Mouse (Mus musculus) naive thymus-derived CD4-positive, alpha-beta T cell, adult 5 months (primary cell): ENCODE data around the gene Eif3l. TPM values are rescaled to one million over a fixed set of nuclear protein-coding genes. Genes with fewer than 3 reads are reported as not detected.

Experiments
- polyA plus RNA-seq: library from polyadenylated mRNA; unstranded; fragments of 100-300 nt; shearing (Covaris generic); gene quantifications from one replicate; pipeline ENCODE4 v1.2.1, GENCODE M21; 2017

Gene Eif3l
- 113 TPM for polyA plus RNA-seq

DNA sequence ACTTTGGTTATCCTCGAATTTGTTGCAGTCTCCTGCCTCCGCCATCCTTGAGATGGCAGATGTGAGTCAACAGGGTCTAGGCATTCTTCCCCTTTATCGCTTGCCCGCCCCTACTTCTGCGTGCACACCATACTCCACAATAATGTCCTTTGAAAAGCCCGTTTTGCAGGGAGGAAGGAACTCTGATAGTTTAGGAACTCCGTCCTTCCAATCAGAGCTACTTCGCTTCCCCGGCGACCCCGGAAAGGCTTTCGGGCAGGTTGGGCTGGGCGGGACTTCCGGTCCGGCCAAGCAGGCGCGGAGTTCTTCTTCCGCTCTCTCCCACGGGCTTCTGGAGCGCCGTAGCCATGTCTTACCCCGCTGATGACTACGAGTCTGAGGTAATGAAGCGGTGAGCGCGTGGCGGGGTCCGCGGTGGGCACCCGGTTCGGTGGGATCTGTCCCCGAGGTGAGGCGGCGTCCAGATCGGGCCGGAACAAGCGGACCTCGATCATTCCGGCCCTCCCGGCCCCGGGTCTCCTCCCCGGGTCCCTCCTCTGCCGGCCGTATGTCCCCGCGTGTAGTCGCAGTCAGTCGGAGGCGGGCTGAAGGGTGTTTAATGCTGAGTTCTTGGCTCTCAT is at the start of gene Eif3l:
TSS of gene Eif3l (plus strand) at position 267 of the 620 bp plus-strand sequence.

DNA sequence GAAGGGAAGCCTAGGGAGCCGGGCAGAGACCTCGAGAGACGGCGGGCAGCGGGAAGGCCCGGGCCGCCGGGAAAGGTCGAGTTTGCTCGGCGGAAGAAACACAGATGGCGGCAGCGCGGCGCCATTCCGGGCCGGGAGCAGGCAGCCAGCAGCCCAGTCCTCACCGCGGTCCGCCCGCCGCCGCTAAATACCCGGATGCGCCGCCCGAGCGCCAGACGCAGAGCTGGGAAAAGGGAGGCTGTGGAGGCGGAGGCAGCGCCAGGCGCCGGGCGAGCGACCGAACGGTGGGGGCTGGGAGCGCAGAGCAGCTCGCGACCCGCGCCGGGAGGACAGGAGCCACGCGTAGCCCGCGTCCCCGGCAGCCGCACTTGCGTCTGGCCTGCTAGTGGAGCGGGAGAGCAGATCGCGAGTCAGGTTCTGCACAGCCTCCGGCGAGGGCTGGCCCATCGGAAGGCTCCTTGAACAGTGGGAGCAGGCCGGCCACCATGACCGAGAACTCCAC is 46.7 kb upstream of the Eif3l start, which contains the start of gene H1f0:
TSS of gene H1f0 (plus strand) at position 214 of the 502 bp plus-strand sequence.

GRCm38 (mm10) chr15:79041585-79041984 is 33.4 kb upstream of the Eif3l start, which contains the start of gene Galr3:
Gene Galr3 (plus strand): TSS chr15:79041885.

GRCm38 (mm10) chr15:79062376-79063159 is 12.4 kb upstream of the Eif3l start, which contains the start of gene Ankrd54:
Gene Ankrd54 (minus strand): TSS chr15:79062893.

GRCm38 (mm10) chr15:79108421-79109320 is 33.7 kb downstream of the Eif3l start, which contains the start of gene Micall1:
Gene Micall1 (plus strand): TSS chr15:79108898.

GRCm38 (mm10) chr15:79140866-79141565 is 66.0 kb downstream of the Eif3l start, which contains the start of the genes Polr2f and 1700088E04Rik:
Gene Polr2f (plus strand): TSS chr15:79141009.
Gene 1700088E04Rik (minus strand): TSS chr15:79141253.

Other genes starting within 250 kb of the Eif3l start
- 0.14 TPM for gene Cdc42ep1, start 232.6 kb upstream of the Eif3l start, polyA plus RNA-seq
- gene Lgals2, start 219.7 kb upstream of the Eif3l start, polyA plus RNA-seq = not detected
- 76.2 TPM for gene Gga1, start 198.0 kb upstream of the Eif3l start, polyA plus RNA-seq
- 1.9 TPM for gene Gm49510, start 175.5 kb upstream of the Eif3l start, polyA plus RNA-seq
- gene Sh3bp1, start 175.4 kb upstream of the Eif3l start, polyA plus RNA-seq = 194 TPM
- 10.2 TPM for gene Pdxp, start 161.3 kb upstream of the Eif3l start, polyA plus RNA-seq
- gene Lgals1, start 148.5 kb upstream of the Eif3l start, polyA plus RNA-seq = 102 TPM
- 31.9 TPM for gene Nol12, start 140.2 kb upstream of the Eif3l start, polyA plus RNA-seq
- 51.9 TPM for gene Triobp, start 127.5 kb upstream of the Eif3l start, polyA plus RNA-seq
- 11.4 TPM for gene H1f0, start 46.7 kb upstream of the Eif3l start, polyA plus RNA-seq
- gene Galr3, start 33.3 kb upstream of the Eif3l start, polyA plus RNA-seq = not detected
- 51.8 TPM for gene Ankrd54, start 12.3 kb upstream of the Eif3l start, polyA plus RNA-seq
- 46.2 TPM for gene Micall1, start 33.7 kb downstream of the Eif3l start, polyA plus RNA-seq
- 84.0 TPM for gene Polr2f, start 65.8 kb downstream of the Eif3l start, polyA plus RNA-seq
- 1.6 TPM for gene 1700088E04Rik, start 66.1 kb downstream of the Eif3l start, polyA plus RNA-seq
- gene Sox10, start 90.1 kb downstream of the Eif3l start, polyA plus RNA-seq = not detected
- 33.9 TPM for gene Pick1, start 154.0 kb downstream of the Eif3l start, polyA plus RNA-seq
- 0.29 TPM for gene Gm49486, start 154.2 kb downstream of the Eif3l start, polyA plus RNA-seq
- not detected for gene Slc16a8, start 179.6 kb downstream of the Eif3l start, polyA plus RNA-seq
- gene Baiap2l2, start 210.4 kb downstream of the Eif3l start, polyA plus RNA-seq = 1.7 TPM